Mouse (Mus musculus): ENCODE measurements around the gene Kri1.
"Not testable (repeated sequence)": the region's sequence is repeated elsewhere in the genome, so short reads cannot be mapped to it uniquely, and the experiment has no call there.

Gene Kri1

GRCm38 (mm10) chr9:21243826-21244427, 43.8 kb downstream of the Kri1 start:
- in situ Hi-C loops (cut with MboI, MseI): no loop called here

- in situ Hi-C loops (cut with MboI, MseI): no loop called here
Measured at GRCm38 (mm10) chr9:21241343-21241742, 46.4 kb downstream of the Kri1 start.

GRCm38 (mm10) chr9:21239465-21239848, 48.3 kb downstream of the Kri1 start:
- in situ Hi-C loops (cut with MboI, MseI): no loop called here

GRCm38 (mm10) chr9:21238733-21239464, 48.9 kb downstream of the Kri1 start, which contains the start of gene Keap1:
TSS of gene Keap1 (minus strand) at chr9:21239361.
- in situ Hi-C loops (cut with MboI, MseI): no loop called here

GRCm38 (mm10) chr9:21238004-21238732, 49.6 kb downstream of the Kri1 start:
- in situ Hi-C loops (cut with MboI, MseI): no loop called here

GRCm38 (mm10) chr9:21237368-21238003, 50.3 kb downstream of the Kri1 start:
- in situ Hi-C loops (cut with MboI, MseI): no loop called here

GRCm38 (mm10) chr9:21236991-21237367, 50.8 kb downstream of the Kri1 start:
- in situ Hi-C loops (cut with MboI, MseI): no loop called here

GRCm38 (mm10) chr9:21235341-21235740, 52.4 kb downstream of the Kri1 start:
- in situ Hi-C loops (cut with MboI, MseI): no loop called here

GRCm38 (mm10) chr9:21233805-21234204, 54.0 kb downstream of the Kri1 start:
- in situ Hi-C loops (cut with MboI, MseI): loop anchor here (5.0 kb wide), 1 partner anchor 53 kb away; the partner anchor contains the start of gene Kri1

GRCm38 (mm10) chr9:21233366-21233765, 54.4 kb downstream of the Kri1 start:
- in situ Hi-C loops (cut with MboI, MseI): loop anchor here (5.0 kb wide), 1 partner anchor 54 kb away; the partner anchor contains the start of gene Kri1

GRCm38 (mm10) chr9:21232867-21233266, 54.9 kb downstream of the Kri1 start:
- in situ Hi-C loops (cut with MboI, MseI): loop anchor here (5.0 kb wide), 1 partner anchor 54 kb away; the partner anchor contains the start of gene Kri1

GRCm38 (mm10) chr9:21231551-21231950, 56.2 kb downstream of the Kri1 start:
- in situ Hi-C loops (cut with MboI, MseI): loop anchor here (5.0 kb wide), 1 partner anchor 56 kb away; the partner anchor contains the start of gene Kri1

GRCm38 (mm10) chr9:21227342-21227741, 60.4 kb downstream of the Kri1 start:
- in situ Hi-C loops (cut with MboI, MseI): no loop called here

- in situ Hi-C loops (cut with MboI, MseI): no loop called here
Measured at GRCm38 (mm10) chr9:21225415-21225758, 62.4 kb downstream of the Kri1 start.

GRCm38 (mm10) chr9:21224576-21225414, 63.0 kb downstream of the Kri1 start:
- in situ Hi-C loops (cut with MboI, MseI): no loop called here

- in situ Hi-C loops (cut with MboI, MseI): no loop called here
Measured at GRCm38 (mm10) chr9:21223906-21224305, 63.9 kb downstream of the Kri1 start.

GRCm38 (mm10) chr9:21223490-21223889, 64.3 kb downstream of the Kri1 start:
- in situ Hi-C loops (cut with MboI, MseI): not testable (repeated sequence)

Measured in T-helper 2 cell (primary cell).